Mouse (Mus musculus) thymus, adult 2 months (tissue): ENCODE data around the gene Atp1b1.

Experiments used
- CTCF ChIP-seq: fragments of 200-500 bp; IDR thresholded peaks from 2 replicates; pipeline ENCODE4 v1.5.1; 2012; ENCODE audit warnings: mild to moderate bottlenecking, control low read depth, low read length, moderate library complexity, borderline replicate concordance; ENCODE audit not compliant: control insufficient read depth, poor library complexity, insufficient read depth; ENCODE audit errors: extremely low read depth
- POLR2A ChIP-seq: fragments of 200-500 bp; IDR thresholded peaks from 2 replicates; pipeline ENCODE4 v1.6.1; 2012; ENCODE audit warnings: mild to moderate bottlenecking, low read length, control low read depth, moderate library complexity; ENCODE audit not compliant: control insufficient read depth, poor library complexity, insufficient read depth; ENCODE audit errors: extremely low read depth

GRCm38 (mm10) chr1:164493042-164493705, 35.0 kb upstream of the Atp1b1 start:
- TF ChIP-seq CTCF, result no peak
- TF ChIP-seq POLR2A, result no peak
